Mouse (Mus musculus): ENCODE measurements around the gene Slc25a39. TPM values are rescaled to one million over a fixed set of nuclear protein-coding genes. Genes with fewer than 3 reads are reported as not detected.
A peak's percentile ranks its signal among the peaks of the same experiment; 100 is the strongest.

The Slc25a39 gene
- polyA plus RNA-seq, 1 experiment from 2014 or later = 145 TPM

GRCm38 (mm10) chr11:102439093-102440082 is 31.6 kb upstream of the Slc25a39 start:
- Histone ChIP-seq H3K4me2 (ENCODE audit: low read length) (no peak overlapping the region), H3K27me3 (replicated peaks; ENCODE audit: control insufficient read depth, insufficient read depth, low read length) (no peaks in the 10 kb centered on the region), H3K9me3 (replicated peaks; ENCODE audit: control insufficient read depth, low read length) (no peaks in the 10 kb centered on the region), H3K9ac (ENCODE audit: low read length) (no peak overlapping the region), H3K4me1 (ENCODE audit: control insufficient read depth, insufficient read depth, low read length) (peaks cover 23% of the 10 kb centered on the region), H3K27ac (ENCODE audit: low read depth, low read length) (0 out of 2 replicates have a peak overlapping the region, but pooled peaks have one; percentile 52), H3K4me3 (ENCODE audit: low read depth, low read length) (no peak overlapping the region), H3K36me3 (ENCODE audit: control insufficient read depth, insufficient read depth, low read length) (peaks cover 92% of the 10 kb centered on the region)
- WGBS = 79% methylated on average over 14 of the region's 14 CpGs
- ATAC-seq = no peak
- DNase-seq (ENCODE audit: low spot score) = peak; percentile 28

GRCm38 (mm10) chr11:102438212-102439092 is 30.7 kb upstream of the Slc25a39 start:
- no peaks in the 10 kb centered on the region for H3K27me3 ChIP-seq (replicated peaks; ENCODE audit: control insufficient read depth, insufficient read depth, low read length)
- H3K4me3 ChIP-seq (ENCODE audit: low read depth, low read length) = peak overlapping the region; percentile 26
- ATAC-seq = peak; percentile 35
- H3K36me3 ChIP-seq (ENCODE audit: control insufficient read depth, insufficient read depth, low read length) = peaks cover 90% of the 10 kb centered on the region
- 12% methylated on average over 76 of the region's 77 CpGs for WGBS
- peak; percentile 83 for DNase-seq (ENCODE audit: low spot score)
- peak overlapping the region; percentile 56 for H3K4me2 ChIP-seq (ENCODE audit: low read length)
- H3K9me3 ChIP-seq (replicated peaks; ENCODE audit: control insufficient read depth, low read length) = no peaks in the 10 kb centered on the region
- peak overlapping the region; percentile 52; the same call in 1 of the 2 replicates for H3K27ac ChIP-seq (ENCODE audit: low read depth, low read length)
- peak overlapping the region; percentile 54 for H3K9ac ChIP-seq (ENCODE audit: low read length)
- peaks cover 17% of the 10 kb centered on the region for H3K4me1 ChIP-seq (ENCODE audit: control insufficient read depth, insufficient read depth, low read length)

- WGBS = 5% methylated on average over 87 of the region's 87 CpGs
- Histone ChIP-seq H3K9ac (ENCODE audit: low read length) (peak overlapping the region; percentile 54), H3K27ac (ENCODE audit: low read depth, low read length) (peak overlapping the region; percentile 35; the same call in 1 of the 2 replicates), H3K36me3 (ENCODE audit: control insufficient read depth, insufficient read depth, low read length) (peaks cover 84% of the 10 kb centered on the region), H3K27me3 (replicated peaks; ENCODE audit: control insufficient read depth, insufficient read depth, low read length) (no peaks in the 10 kb centered on the region), H3K4me3 (ENCODE audit: low read depth, low read length) (peak overlapping the region; percentile 26), H3K4me2 (ENCODE audit: low read length) (peak overlapping the region; percentile 56), H3K4me1 (ENCODE audit: control insufficient read depth, insufficient read depth, low read length) (peaks cover 17% of the 10 kb centered on the region), H3K9me3 (replicated peaks; ENCODE audit: control insufficient read depth, low read length) (no peaks in the 10 kb centered on the region)
- ATAC-seq = peak; percentile 30
- DNase-seq (ENCODE audit: low spot score) = peak; percentile 65
These were observed 29.6 kb upstream of the Slc25a39 start for GRCm38 (mm10) chr11:102437120-102438061.

GRCm38 (mm10) chr11:102436471-102436790 is 28.7 kb upstream of the Slc25a39 start:
- WGBS = 80% methylated on average over 10 of the region's 10 CpGs
- Histone ChIP-seq H3K9me3 (replicated peaks; ENCODE audit: control insufficient read depth, low read length) (no peaks in the 10 kb centered on the region), H3K36me3 (ENCODE audit: control insufficient read depth, insufficient read depth, low read length) (peaks cover 78% of the 10 kb centered on the region), H3K9ac (ENCODE audit: low read length) (no peak overlapping the region), H3K4me3 (ENCODE audit: low read depth, low read length) (no peak overlapping the region), H3K4me2 (ENCODE audit: low read length) (no peak overlapping the region), H3K4me1 (ENCODE audit: control insufficient read depth, insufficient read depth, low read length) (peaks cover 17% of the 10 kb centered on the region), H3K27ac (ENCODE audit: low read depth, low read length) (no peak overlapping the region), H3K27me3 (replicated peaks; ENCODE audit: control insufficient read depth, insufficient read depth, low read length) (no peaks in the 10 kb centered on the region)
- no peak for ATAC-seq
- DNase-seq (ENCODE audit: low spot score) = no peak

- Histone ChIP-seq H3K4me2 (ENCODE audit: low read length) (no peak overlapping the region), H3K27ac (ENCODE audit: low read depth, low read length) (no peak overlapping the region), H3K4me3 (ENCODE audit: low read depth, low read length) (no peak overlapping the region), H3K9ac (ENCODE audit: low read length) (no peak overlapping the region), H3K9me3 (replicated peaks; ENCODE audit: control insufficient read depth, low read length) (no peaks in the 10 kb centered on the region), H3K36me3 (ENCODE audit: control insufficient read depth, insufficient read depth, low read length) (peaks cover 74% of the 10 kb centered on the region), H3K4me1 (ENCODE audit: control insufficient read depth, insufficient read depth, low read length) (peaks cover 17% of the 10 kb centered on the region), H3K27me3 (replicated peaks; ENCODE audit: control insufficient read depth, insufficient read depth, low read length) (no peaks in the 10 kb centered on the region)
- WGBS = 90% methylated on average over 18 of the region's 18 CpGs
- no peak for ATAC-seq
- no peak for DNase-seq (ENCODE audit: low spot score)
These were observed 28.2 kb upstream of the Slc25a39 start for GRCm38 (mm10) chr11:102435754-102436470.

GRCm38 (mm10) chr11:102434816-102435705 is 27.3 kb upstream of the Slc25a39 start:
- no peak for DNase-seq (ENCODE audit: low spot score)
- no peak for ATAC-seq
- 89% methylated on average over 11 of the region's 11 CpGs for WGBS
- H3K36me3 ChIP-seq (ENCODE audit: control insufficient read depth, insufficient read depth, low read length) = peaks cover 66% of the 10 kb centered on the region
- no peak overlapping the region for H3K4me3 ChIP-seq (ENCODE audit: low read depth, low read length)
- H3K9me3 ChIP-seq (replicated peaks; ENCODE audit: control insufficient read depth, low read length) = no peaks in the 10 kb centered on the region
- no peak overlapping the region for H3K9ac ChIP-seq (ENCODE audit: low read length)
- H3K4me2 ChIP-seq (ENCODE audit: low read length) = no peak overlapping the region
- peaks cover 17% of the 10 kb centered on the region for H3K4me1 ChIP-seq (ENCODE audit: control insufficient read depth, insufficient read depth, low read length)
- H3K27me3 ChIP-seq (replicated peaks; ENCODE audit: control insufficient read depth, insufficient read depth, low read length) = no peaks in the 10 kb centered on the region
- no peak overlapping the region for H3K27ac ChIP-seq (ENCODE audit: low read depth, low read length)

GRCm38 (mm10) chr11:102434406-102434805 is 26.7 kb upstream of the Slc25a39 start:
- Histone ChIP-seq H3K9ac (ENCODE audit: low read length) (no peak overlapping the region), H3K36me3 (ENCODE audit: control insufficient read depth, insufficient read depth, low read length) (peaks cover 59% of the 10 kb centered on the region), H3K4me1 (ENCODE audit: control insufficient read depth, insufficient read depth, low read length) (peaks cover 20% of the 10 kb centered on the region), H3K9me3 (replicated peaks; ENCODE audit: control insufficient read depth, low read length) (no peaks in the 10 kb centered on the region), H3K27me3 (replicated peaks; ENCODE audit: control insufficient read depth, insufficient read depth, low read length) (no peaks in the 10 kb centered on the region), H3K4me3 (ENCODE audit: low read depth, low read length) (no peak overlapping the region), H3K4me2 (ENCODE audit: low read length) (no peak overlapping the region), H3K27ac (ENCODE audit: low read depth, low read length) (no peak overlapping the region)
- ATAC-seq = peak; percentile 56; the same call in 1 of the 2 replicates
- DNase-seq (ENCODE audit: low spot score) = peak; percentile 95
- 5% methylated on average over 7 of the region's 7 CpGs for WGBS

Measured in forebrain, embryonic 14.5 days (tissue).